Mouse (Mus musculus): ENCODE results near the gene Pi4ka. TPM values are rescaled to one million over a fixed set of nuclear protein-coding genes. Genes with fewer than 3 reads are reported as not detected.

The Pi4ka gene
- polyA plus RNA-seq, 1 experiment from 2014 or later, result 33.8 TPM

GRCm38 (mm10) chr16:17336089-17336488 is 70.0 kb downstream of the Pi4ka start:
- Histone ChIP-seq H3K4me3 (ENCODE audit: low read depth, low read length) (no peak overlapping the region), H3K27me3 (ENCODE audit: insufficient read depth, low read length) (no peaks in the 10 kb centered on the region), H3K4me2 (no peak overlapping the region), H3K36me3 (ENCODE audit: insufficient read depth) (peaks cover 5% of the 10 kb centered on the region; the same call in 1 of the 2 replicates), H3K9ac (no peak overlapping the region), H3K4me1 (ENCODE audit: insufficient read depth) (no peaks in the 10 kb centered on the region), H3K27ac (ENCODE audit: low read depth) (no peak overlapping the region), H3K9me3 (ENCODE audit: low read depth, low read length) (no peaks in the 10 kb centered on the region)
- no peak for DNase-seq
- ATAC-seq (ENCODE audit: insufficient read depth), result no peak
- 64% methylated on average over 1 of the region's 1 CpGs for WGBS
- no peak for TF ChIP-seq CTCF (IDR thresholded peaks at IDR 0.05; ENCODE audit: low read depth)

DNA sequence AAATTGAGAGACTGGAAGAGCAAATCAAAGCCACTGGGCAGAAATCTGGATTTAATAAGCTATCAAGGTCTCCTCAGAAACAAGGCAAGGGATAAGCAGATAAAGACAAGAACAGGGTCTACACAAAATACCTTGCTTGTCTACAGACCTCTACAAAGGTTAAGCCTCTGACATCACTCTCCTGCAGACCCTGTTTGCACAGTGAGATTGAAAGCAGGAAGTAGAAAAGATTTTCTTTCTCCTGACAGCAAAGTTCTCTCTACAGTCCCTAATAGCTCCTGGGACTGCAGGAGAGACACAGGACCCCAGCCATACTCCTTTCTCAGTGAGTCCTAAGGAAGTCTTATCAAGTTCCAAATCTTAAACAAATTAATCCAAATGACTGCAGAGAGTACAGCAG is 71.5 kb downstream of the Pi4ka start:
- Histone ChIP-seq H3K27me3 (ENCODE audit: insufficient read depth, low read length) (no peaks in the 10 kb centered on the region), H3K4me1 (ENCODE audit: insufficient read depth) (no peaks in the 10 kb centered on the region), H3K36me3 (ENCODE audit: insufficient read depth) (peaks cover 5% of the 10 kb centered on the region; the same call in 1 of the 2 replicates), H3K4me3 (ENCODE audit: low read depth, low read length) (no peak overlapping the region), H3K27ac (ENCODE audit: low read depth) (no peak overlapping the region), H3K9me3 (ENCODE audit: low read depth, low read length) (no peaks in the 10 kb centered on the region), H3K9ac (no peak overlapping the region), H3K4me2 (no peak overlapping the region)
- DNase-seq (no peak), ATAC-seq (ENCODE audit: insufficient read depth) (no peak)
- TF ChIP-seq CTCF (IDR thresholded peaks at IDR 0.05; ENCODE audit: low read depth), result no peak

DNA sequence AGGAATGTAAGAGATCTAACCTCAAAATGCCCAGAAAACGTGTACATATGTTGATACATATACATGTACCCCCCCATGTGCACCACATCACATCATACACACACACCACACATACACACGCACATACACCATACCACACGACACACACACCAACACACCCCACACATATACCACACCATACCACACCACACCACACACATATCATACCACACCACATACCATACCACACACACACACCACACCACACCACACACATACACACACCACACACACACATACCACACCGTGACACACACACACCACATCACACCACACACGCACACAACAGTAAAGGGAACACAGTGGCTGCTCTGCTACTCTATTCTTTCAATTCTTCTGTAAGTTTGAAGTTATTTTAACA is 74.3 kb downstream of the Pi4ka start:
- DNase-seq (no peak), ATAC-seq (ENCODE audit: insufficient read depth) (no peak)
- H3K36me3 ChIP-seq (ENCODE audit: insufficient read depth), result 0 out of 2 replicates have a peak, but pooled peaks cover 4% of the 10 kb centered on the region
- TF ChIP-seq CTCF (IDR thresholded peaks at IDR 0.05; ENCODE audit: low read depth), result no peak
- H3K4me2 ChIP-seq, result no peak overlapping the region
- no peaks in the 10 kb centered on the region for H3K27me3 ChIP-seq (ENCODE audit: insufficient read depth, low read length)
- 85% methylated on average over 5 of the region's 5 CpGs for WGBS
- no peaks in the 10 kb centered on the region for H3K4me1 ChIP-seq (ENCODE audit: insufficient read depth)
- H3K9me3 ChIP-seq (ENCODE audit: low read depth, low read length), result no peaks in the 10 kb centered on the region
- no peak overlapping the region for H3K9ac ChIP-seq
- no peak overlapping the region for H3K4me3 ChIP-seq (ENCODE audit: low read depth, low read length)
- H3K27ac ChIP-seq (ENCODE audit: low read depth), result no peak overlapping the region

- ATAC-seq (ENCODE audit: insufficient read depth) (no peak), DNase-seq (peak; percentile 14)
- H3K9ac ChIP-seq, result no peak within 1 kb of the TSS
- no peak within 1 kb of the TSS for H3K4me3 ChIP-seq (ENCODE audit: low read depth, low read length)
- H3K9me3 ChIP-seq (ENCODE audit: low read depth, low read length), result no peaks in the 10 kb centered on the region
- no peaks in the 10 kb centered on the region for H3K36me3 ChIP-seq (ENCODE audit: insufficient read depth)
- H3K4me1 ChIP-seq (ENCODE audit: insufficient read depth), result no peaks in the 10 kb centered on the region
- no peak within 1 kb of the TSS for H3K4me2 ChIP-seq
- WGBS, result 32% methylated on average over 2 of the region's 2 CpGs
- no peak for TF ChIP-seq CTCF (IDR thresholded peaks at IDR 0.05; ENCODE audit: low read depth)
- H3K27ac ChIP-seq (ENCODE audit: low read depth), result no peak within 1 kb of the TSS
- no peaks in the 10 kb centered on the region for H3K27me3 ChIP-seq (ENCODE audit: insufficient read depth, low read length)
Measured at GRCm38 (mm10) chr16:17331116-17331515, 75.0 kb downstream of the Pi4ka start, which contains the start of gene Serpind1. Serpind1 (plus strand) TSS chr16:17331371.

GRCm38 (mm10) chr16:17329848-17330570 is 76.1 kb downstream of the Pi4ka start:
- WGBS, result 81% methylated on average over 1 of the region's 1 CpGs
- Histone ChIP-seq H3K9me3 (ENCODE audit: low read depth, low read length) (no peaks in the 10 kb centered on the region), H3K36me3 (ENCODE audit: insufficient read depth) (peaks cover 7% of the 10 kb centered on the region; the same call in 1 of the 2 replicates), H3K27ac (ENCODE audit: low read depth) (no peak overlapping the region), H3K4me1 (ENCODE audit: insufficient read depth) (no peaks in the 10 kb centered on the region), H3K4me2 (no peak overlapping the region), H3K4me3 (ENCODE audit: low read depth, low read length) (no peak overlapping the region), H3K9ac (no peak overlapping the region), H3K27me3 (ENCODE audit: insufficient read depth, low read length) (no peaks in the 10 kb centered on the region)
- no peak for DNase-seq
- TF ChIP-seq CTCF (IDR thresholded peaks at IDR 0.05; ENCODE audit: low read depth), result no peak
- no peak for ATAC-seq (ENCODE audit: insufficient read depth)

GRCm38 (mm10) chr16:17326064-17326463 is 80.0 kb downstream of the Pi4ka start:
- Histone ChIP-seq H3K27me3 (ENCODE audit: insufficient read depth, low read length) (no peaks in the 10 kb centered on the region), H3K9ac (no peak overlapping the region), H3K9me3 (ENCODE audit: low read depth, low read length) (no peaks in the 10 kb centered on the region), H3K27ac (ENCODE audit: low read depth) (no peak overlapping the region), H3K4me2 (no peak overlapping the region), H3K36me3 (ENCODE audit: insufficient read depth) (peaks cover 19% of the 10 kb centered on the region; the same call in 1 of the 2 replicates), H3K4me3 (ENCODE audit: low read depth, low read length) (no peak overlapping the region), H3K4me1 (ENCODE audit: insufficient read depth) (no peaks in the 10 kb centered on the region)
- ATAC-seq (ENCODE audit: insufficient read depth), result no peak
- no peak for DNase-seq
- no peak for TF ChIP-seq CTCF (IDR thresholded peaks at IDR 0.05; ENCODE audit: low read depth)
- 80% methylated on average over 2 of the region's 2 CpGs for WGBS

DNA sequence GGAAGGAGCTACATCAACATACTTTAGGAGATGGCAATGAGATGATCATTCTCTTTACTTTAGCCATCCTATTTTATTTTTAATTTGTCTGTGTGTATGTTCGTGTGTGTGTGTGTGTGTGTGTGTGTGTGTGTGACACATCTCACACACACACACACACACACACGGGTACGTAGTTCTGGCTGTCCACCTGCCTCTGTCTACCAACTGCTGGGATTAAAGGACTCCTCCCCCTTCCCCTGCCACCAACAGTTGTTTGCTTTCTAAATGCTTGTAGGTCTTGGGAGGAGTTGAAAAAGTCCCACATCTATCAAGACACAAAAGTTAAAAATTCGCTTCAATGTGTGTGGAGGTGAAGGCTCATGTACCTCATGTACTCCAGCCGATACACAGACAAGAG is 81.4 kb downstream of the Pi4ka start:
- Histone ChIP-seq H3K4me3 (ENCODE audit: low read depth, low read length) (no peak overlapping the region), H3K27ac (ENCODE audit: low read depth) (no peak overlapping the region), H3K9ac (no peak overlapping the region), H3K4me1 (ENCODE audit: insufficient read depth) (no peaks in the 10 kb centered on the region), H3K27me3 (ENCODE audit: insufficient read depth, low read length) (no peaks in the 10 kb centered on the region), H3K36me3 (ENCODE audit: insufficient read depth) (peaks cover 19% of the 10 kb centered on the region; the same call in 1 of the 2 replicates), H3K9me3 (ENCODE audit: low read depth, low read length) (no peaks in the 10 kb centered on the region), H3K4me2 (no peak overlapping the region)
- 89% methylated on average over 5 of the region's 5 CpGs for WGBS
- DNase-seq (no peak), ATAC-seq (ENCODE audit: insufficient read depth) (no peak)
- no peak for TF ChIP-seq CTCF (IDR thresholded peaks at IDR 0.05; ENCODE audit: low read depth)
